Mouse (Mus musculus): Measurements from ENCODE around the gene Pccb.

DNA sequence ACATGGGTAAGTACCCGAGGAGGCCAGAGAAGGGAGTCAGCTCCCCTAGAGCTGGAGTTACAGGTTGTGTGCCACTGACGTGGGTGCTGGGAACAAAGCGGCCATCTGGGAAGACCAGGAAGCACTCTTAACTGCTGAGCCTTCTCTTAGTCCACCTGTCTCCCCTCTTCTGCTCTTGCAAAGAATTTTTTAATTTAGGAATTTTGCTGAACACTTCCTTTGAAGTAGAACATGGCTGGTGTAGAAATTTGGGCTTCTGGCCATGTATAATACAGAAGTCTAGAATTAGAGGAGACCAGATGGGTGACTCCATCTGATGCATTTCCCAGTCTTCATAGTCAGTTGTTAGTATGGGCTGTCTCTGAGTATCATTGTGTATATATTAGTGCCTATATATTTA is 49.0 kb upstream of the Pccb start:
- TF ChIP-seq CTCF (IDR thresholded peaks at IDR 0.05; ENCODE audit: low read depth, low read length): no peak
- TF ChIP-seq POLR2A (IDR thresholded peaks at IDR 0.05; ENCODE audit: insufficient read depth, low read length): no peak
- TF ChIP-seq EP300 (IDR thresholded peaks at IDR 0.05; ENCODE audit: insufficient read depth, low read depth, low read length): no peak

All from ES-Bruce4 (cell line).